Mouse (Mus musculus): ENCODE measurements at regions not wholly inside any gene's neighbourhood (a gene's known extent, or its start where the extent isn't known, plus 50 kb on each side); places are given as distances from the start of the nearest gene placed in this dataset.

- Histone ChIP-seq H3K4me3 (ENCODE audit: insufficient read depth, low read length) (no peak overlapping the region), H3K27ac (ENCODE audit: insufficient read depth, low read length) (no peak overlapping the region), H3K4me1 (ENCODE audit: control insufficient read depth, insufficient read depth, low read length) (no peaks in the 10 kb centered on the region)
- TF ChIP-seq POLR2A (IDR thresholded peaks at IDR 0.05; ENCODE audit: low read depth, low read length), result no peak
Measured at GRCm38 (mm10) chr3:35341840-35342239, 412.1 kb upstream of the Atp11b start.

GRCm38 (mm10) chr3:35342584-35342983 lies 411.3 kb upstream of the Atp11b start:
- TF ChIP-seq POLR2A (IDR thresholded peaks at IDR 0.05; ENCODE audit: low read depth, low read length) (no peak), CTCF (IDR thresholded peaks at IDR 0.05; ENCODE audit: borderline replicate concordance, insufficient read depth, low read length) (no peak)
- Histone ChIP-seq H3K27ac (ENCODE audit: insufficient read depth, low read length) (no peak overlapping the region), H3K4me3 (ENCODE audit: insufficient read depth, low read length) (no peak overlapping the region)

DNA sequence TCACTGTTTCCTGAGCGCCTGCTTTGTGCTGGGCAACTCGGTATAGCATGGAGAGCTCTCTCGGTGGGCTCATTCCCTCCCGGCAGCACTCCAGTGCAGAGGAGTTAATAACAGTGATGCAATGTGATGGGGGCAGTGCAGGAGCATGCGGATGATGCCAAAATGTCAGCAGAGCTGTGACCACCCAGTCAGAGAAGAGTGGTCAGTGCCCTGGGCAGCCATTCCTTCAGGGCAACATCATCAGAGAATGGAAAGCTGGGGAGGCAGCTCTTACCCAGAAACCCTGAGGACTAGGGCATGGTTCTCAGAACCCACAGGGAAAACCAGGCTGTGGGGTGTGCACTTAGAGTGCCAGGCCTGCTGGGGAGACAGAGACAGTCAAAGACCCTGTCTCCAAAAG lies 410.0 kb upstream of the Atp11b start:
- Histone ChIP-seq H3K4me3 (ENCODE audit: insufficient read depth, low read length) (no peak overlapping the region), H3K27ac (ENCODE audit: insufficient read depth, low read length) (no peak overlapping the region), H3K4me1 (ENCODE audit: control insufficient read depth, insufficient read depth, low read length) (no peaks in the 10 kb centered on the region)
- no peak for TF ChIP-seq CTCF (IDR thresholded peaks at IDR 0.05; ENCODE audit: borderline replicate concordance, insufficient read depth, low read length)
- TF ChIP-seq POLR2A (IDR thresholded peaks at IDR 0.05; ENCODE audit: low read depth, low read length), result no peak

More at GRCm38 (mm10) chr3:35342584-35342983, 411.3 kb upstream of the Atp11b start:
- H3K4me1 ChIP-seq (ENCODE audit: control insufficient read depth, insufficient read depth, low read length), result no peaks in the 10 kb centered on the region

DNA sequence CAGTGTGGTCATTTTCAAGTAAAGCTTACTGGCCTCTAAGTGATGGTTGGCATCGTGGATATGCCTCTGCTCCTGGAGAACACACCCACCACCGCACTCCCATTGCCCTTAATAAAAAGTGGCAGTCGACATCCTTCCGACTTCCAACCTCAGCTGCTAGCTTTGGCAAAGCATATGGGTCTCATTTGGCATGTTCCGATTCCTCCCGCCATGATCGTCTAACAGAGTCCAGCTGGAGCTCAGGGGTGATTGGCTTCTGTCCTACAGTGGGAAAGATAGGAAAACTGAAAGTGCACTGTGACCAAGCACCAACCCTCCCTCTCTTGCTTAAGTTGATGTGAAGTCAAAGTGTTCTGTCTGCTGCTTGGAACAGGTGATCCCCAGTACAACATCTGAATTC lies 404.8 kb upstream of the Atp11b start:
- H3K4me3 ChIP-seq (ENCODE audit: insufficient read depth, low read length), result no peak overlapping the region
- H3K27ac ChIP-seq (ENCODE audit: insufficient read depth, low read length), result no peak overlapping the region
- no peaks in the 10 kb centered on the region for H3K4me1 ChIP-seq (ENCODE audit: control insufficient read depth, insufficient read depth, low read length)
- TF ChIP-seq CTCF (IDR thresholded peaks at IDR 0.05; ENCODE audit: borderline replicate concordance, insufficient read depth, low read length), result no peak
- no peak for TF ChIP-seq POLR2A (IDR thresholded peaks at IDR 0.05; ENCODE audit: low read depth, low read length)

GRCm38 (mm10) chr3:35353442-35353841 lies 400.5 kb upstream of the Atp11b start:
- no peaks in the 10 kb centered on the region for H3K4me1 ChIP-seq (ENCODE audit: control insufficient read depth, insufficient read depth, low read length)
- no peak overlapping the region for H3K27ac ChIP-seq (ENCODE audit: insufficient read depth, low read length)
- TF ChIP-seq CTCF (IDR thresholded peaks at IDR 0.05; ENCODE audit: borderline replicate concordance, insufficient read depth, low read length) (no peak), POLR2A (IDR thresholded peaks at IDR 0.05; ENCODE audit: low read depth, low read length) (no peak)
- no peak overlapping the region for H3K4me3 ChIP-seq (ENCODE audit: insufficient read depth, low read length)

- no peaks in the 10 kb centered on the region for H3K4me1 ChIP-seq (ENCODE audit: control insufficient read depth, insufficient read depth, low read length)
- no peak overlapping the region for H3K27ac ChIP-seq (ENCODE audit: insufficient read depth, low read length)
- H3K4me3 ChIP-seq (ENCODE audit: insufficient read depth, low read length), result no peak overlapping the region
- TF ChIP-seq POLR2A (IDR thresholded peaks at IDR 0.05; ENCODE audit: low read depth, low read length) (no peak), CTCF (IDR thresholded peaks at IDR 0.05; ENCODE audit: borderline replicate concordance, insufficient read depth, low read length) (no peak)
Measured at GRCm38 (mm10) chr3:35353920-35354319, 400.0 kb upstream of the Atp11b start.

GRCm38 (mm10) chr3:35354356-35354755 lies 399.6 kb upstream of the Atp11b start:
- TF ChIP-seq POLR2A (IDR thresholded peaks at IDR 0.05; ENCODE audit: low read depth, low read length) (no peak), CTCF (IDR thresholded peaks at IDR 0.05; ENCODE audit: borderline replicate concordance, insufficient read depth, low read length) (no peak)
- Histone ChIP-seq H3K27ac (ENCODE audit: insufficient read depth, low read length) (no peak overlapping the region), H3K4me3 (ENCODE audit: insufficient read depth, low read length) (no peak overlapping the region), H3K4me1 (ENCODE audit: control insufficient read depth, insufficient read depth, low read length) (no peaks in the 10 kb centered on the region)

DNA sequence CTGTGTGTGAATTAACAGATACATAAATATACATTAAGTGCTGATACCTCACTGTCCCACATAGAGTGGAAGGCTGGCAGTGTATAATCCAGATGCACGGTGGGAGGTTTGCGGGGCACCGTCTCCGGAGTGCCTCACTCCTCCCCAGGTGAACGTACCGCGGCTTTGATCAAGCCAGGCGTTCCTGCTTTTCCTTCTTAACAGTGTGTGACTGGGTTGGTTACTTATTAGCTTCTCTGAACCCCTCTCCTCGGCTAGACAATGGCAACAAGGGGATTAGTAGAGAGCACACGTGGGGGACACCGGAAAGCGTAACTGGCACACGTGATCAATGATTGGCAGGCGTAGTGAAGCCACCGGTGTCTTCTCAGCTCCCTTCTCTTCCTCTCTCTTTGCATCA lies 396.8 kb upstream of the Atp11b start:
- Histone ChIP-seq H3K4me3 (ENCODE audit: insufficient read depth, low read length) (no peak overlapping the region), H3K4me1 (ENCODE audit: control insufficient read depth, insufficient read depth, low read length) (no peaks in the 10 kb centered on the region), H3K27ac (ENCODE audit: insufficient read depth, low read length) (no peak overlapping the region)
- TF ChIP-seq POLR2A (IDR thresholded peaks at IDR 0.05; ENCODE audit: low read depth, low read length), result no peak
- no peak for TF ChIP-seq CTCF (IDR thresholded peaks at IDR 0.05; ENCODE audit: borderline replicate concordance, insufficient read depth, low read length)

- no peaks in the 10 kb centered on the region for H3K4me1 ChIP-seq (ENCODE audit: control insufficient read depth, insufficient read depth, low read length)
- TF ChIP-seq POLR2A (IDR thresholded peaks at IDR 0.05; ENCODE audit: low read depth, low read length), result no peak
- no peak for TF ChIP-seq CTCF (IDR thresholded peaks at IDR 0.05; ENCODE audit: borderline replicate concordance, insufficient read depth, low read length)
- no peak overlapping the region for H3K27ac ChIP-seq (ENCODE audit: insufficient read depth, low read length)
- no peak overlapping the region for H3K4me3 ChIP-seq (ENCODE audit: insufficient read depth, low read length)
Measured at GRCm38 (mm10) chr3:35358541-35358940, 395.4 kb upstream of the Atp11b start.

- no peak overlapping the region for H3K27ac ChIP-seq (ENCODE audit: insufficient read depth, low read length)
- no peak overlapping the region for H3K4me3 ChIP-seq (ENCODE audit: insufficient read depth, low read length)
- TF ChIP-seq CTCF (IDR thresholded peaks at IDR 0.05; ENCODE audit: borderline replicate concordance, insufficient read depth, low read length) (no peak), POLR2A (IDR thresholded peaks at IDR 0.05; ENCODE audit: low read depth, low read length) (no peak)
- no peaks in the 10 kb centered on the region for H3K4me1 ChIP-seq (ENCODE audit: control insufficient read depth, insufficient read depth, low read length)
Measured at GRCm38 (mm10) chr3:35359288-35359687, 394.6 kb upstream of the Atp11b start.

DNA sequence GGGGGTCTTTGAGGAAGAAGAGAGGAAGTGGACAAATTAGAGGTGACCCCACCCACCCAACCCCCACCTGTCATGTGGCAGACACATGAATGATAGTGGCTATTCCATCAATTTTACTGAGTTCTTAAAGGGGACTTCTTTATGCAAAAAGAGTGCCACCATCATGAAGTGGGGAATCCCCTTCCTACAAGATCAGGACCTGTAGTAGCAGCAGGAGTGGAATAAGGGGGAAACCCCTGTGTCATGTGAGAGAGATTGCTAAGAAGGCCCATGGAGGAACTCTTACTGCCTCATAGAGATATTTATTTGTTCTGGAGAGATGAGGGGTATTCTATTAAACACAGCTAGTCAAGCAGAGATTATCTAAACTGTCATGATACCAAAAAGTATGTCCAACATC lies 393.4 kb upstream of the Atp11b start:
- no peak overlapping the region for H3K4me3 ChIP-seq (ENCODE audit: insufficient read depth, low read length)
- TF ChIP-seq POLR2A (IDR thresholded peaks at IDR 0.05; ENCODE audit: low read depth, low read length) (no peak), CTCF (IDR thresholded peaks at IDR 0.05; ENCODE audit: borderline replicate concordance, insufficient read depth, low read length) (no peak)

More for the DNA sequence above, 393.4 kb upstream of the Atp11b start:
- H3K27ac ChIP-seq (ENCODE audit: insufficient read depth, low read length), result no peak overlapping the region
- H3K4me1 ChIP-seq (ENCODE audit: control insufficient read depth, insufficient read depth, low read length), result no peaks in the 10 kb centered on the region
